Mouse (Mus musculus): ENCODE data around the gene Ces4a. TPM values are rescaled to one million over a fixed set of nuclear protein-coding genes. Genes with fewer than 3 reads are reported as not detected.

The Ces4a gene
- polyA plus RNA-seq, 1 experiment from 2014 or later, result not detected

- 12% methylated on average over 4 of the region's 4 CpGs for WGBS (ENCODE audit: insufficient replicate concordance)
- no peaks in the 10 kb centered on the region for H3K9me3 ChIP-seq (replicated peaks; ENCODE audit: control insufficient read depth, low read length)
- peak; percentile 35; the same call in 1 of the 2 replicates for ATAC-seq (ENCODE audit: low read depth)
- no peaks in the 10 kb centered on the region for H3K36me3 ChIP-seq (ENCODE audit: control insufficient read depth, insufficient read depth)
- H3K4me1 ChIP-seq (ENCODE audit: control insufficient read depth, low read depth, low read length), result no peaks in the 10 kb centered on the region
- no peaks in the 10 kb centered on the region for H3K27me3 ChIP-seq (ENCODE audit: control insufficient read depth, insufficient read depth, low read depth, low read length)
- H3K4me3 ChIP-seq (ENCODE audit: low read depth, low read length), result no peak overlapping the region
- no peak overlapping the region for H3K9ac ChIP-seq (ENCODE audit: low read depth, low read length)
- no peak overlapping the region for H3K4me2 ChIP-seq (ENCODE audit: low read depth, low read length)
- H3K27ac ChIP-seq (ENCODE audit: low read length), result no peak overlapping the region
Observed at GRCm38 (mm10) chr8:105138423-105138822, 6.8 kb downstream of the Ces4a start.

- Histone ChIP-seq H3K9ac (ENCODE audit: low read depth, low read length) (no peak overlapping the region), H3K36me3 (ENCODE audit: control insufficient read depth, insufficient read depth) (no peaks in the 10 kb centered on the region), H3K27me3 (ENCODE audit: control insufficient read depth, insufficient read depth, low read depth, low read length) (no peaks in the 10 kb centered on the region), H3K4me3 (ENCODE audit: low read depth, low read length) (no peak overlapping the region), H3K4me1 (ENCODE audit: control insufficient read depth, low read depth, low read length) (no peaks in the 10 kb centered on the region), H3K9me3 (replicated peaks; ENCODE audit: control insufficient read depth, low read length) (no peaks in the 10 kb centered on the region), H3K4me2 (ENCODE audit: low read depth, low read length) (0 out of 2 replicates have a peak overlapping the region, but pooled peaks have one; percentile 13), H3K27ac (ENCODE audit: low read length) (no peak overlapping the region)
- WGBS (ENCODE audit: insufficient replicate concordance), result 31% methylated on average over 19 of the region's 19 CpGs
- no peak for ATAC-seq (ENCODE audit: low read depth)
Observed at GRCm38 (mm10) chr8:105142395-105142794, 10.8 kb downstream of the Ces4a start.

GRCm38 (mm10) chr8:105151654-105152053 is 20.1 kb downstream of the Ces4a start:
- Histone ChIP-seq H3K27ac (ENCODE audit: low read length) (no peak overlapping the region), H3K4me2 (ENCODE audit: low read depth, low read length) (no peak overlapping the region), H3K4me3 (ENCODE audit: low read depth, low read length) (no peak overlapping the region), H3K9me3 (replicated peaks; ENCODE audit: control insufficient read depth, low read length) (no peaks in the 10 kb centered on the region), H3K27me3 (ENCODE audit: control insufficient read depth, insufficient read depth, low read depth, low read length) (peaks cover 13% of the 10 kb centered on the region), H3K4me1 (ENCODE audit: control insufficient read depth, low read depth, low read length) (no peaks in the 10 kb centered on the region; the same call in 1 of the 2 replicates), H3K36me3 (ENCODE audit: control insufficient read depth, insufficient read depth) (no peaks in the 10 kb centered on the region), H3K9ac (ENCODE audit: low read depth, low read length) (no peak overlapping the region)
- WGBS (ENCODE audit: insufficient replicate concordance), result 46% methylated on average over 4 of the region's 4 CpGs
- no peak for ATAC-seq (ENCODE audit: low read depth)

GRCm38 (mm10) chr8:105152623-105153398 is 21.2 kb downstream of the Ces4a start:
- Histone ChIP-seq H3K9me3 (replicated peaks; ENCODE audit: control insufficient read depth, low read length) (no peaks in the 10 kb centered on the region), H3K27ac (ENCODE audit: low read length) (no peak overlapping the region), H3K36me3 (ENCODE audit: control insufficient read depth, insufficient read depth) (no peaks in the 10 kb centered on the region), H3K4me3 (ENCODE audit: low read depth, low read length) (peak overlapping the region; percentile 39), H3K4me2 (ENCODE audit: low read depth, low read length) (peak overlapping the region; percentile 53), H3K9ac (ENCODE audit: low read depth, low read length) (peak overlapping the region; percentile 12; the same call in 1 of the 2 replicates), H3K4me1 (ENCODE audit: control insufficient read depth, low read depth, low read length) (no peaks in the 10 kb centered on the region; the same call in 1 of the 2 replicates), H3K27me3 (ENCODE audit: control insufficient read depth, insufficient read depth, low read depth, low read length) (peaks cover 13% of the 10 kb centered on the region)
- peak; percentile 53; the same call in 1 of the 2 replicates for ATAC-seq (ENCODE audit: low read depth)
- 11% methylated on average over 27 of the region's 27 CpGs for WGBS (ENCODE audit: insufficient replicate concordance)

GRCm38 (mm10) chr8:105154316-105154715 is 22.7 kb downstream of the Ces4a start:
- no peaks in the 10 kb centered on the region; the same call in 1 of the 2 replicates for H3K4me1 ChIP-seq (ENCODE audit: control insufficient read depth, low read depth, low read length)
- WGBS (ENCODE audit: insufficient replicate concordance), result 75% methylated on average over 5 of the region's 5 CpGs

GRCm38 (mm10) chr8:105155091-105155745 is 23.6 kb downstream of the Ces4a start:
- H3K4me3 ChIP-seq (ENCODE audit: low read depth, low read length), result no peak overlapping the region
- H3K9me3 ChIP-seq (replicated peaks; ENCODE audit: control insufficient read depth, low read length), result no peaks in the 10 kb centered on the region
- ATAC-seq (ENCODE audit: low read depth), result no peak
- no peaks in the 10 kb centered on the region for H3K36me3 ChIP-seq (ENCODE audit: control insufficient read depth, insufficient read depth)
- peaks cover 13% of the 10 kb centered on the region for H3K27me3 ChIP-seq (ENCODE audit: control insufficient read depth, insufficient read depth, low read depth, low read length)
- no peak overlapping the region for H3K27ac ChIP-seq (ENCODE audit: low read length)
- H3K4me2 ChIP-seq (ENCODE audit: low read depth, low read length), result no peak overlapping the region
- H3K9ac ChIP-seq (ENCODE audit: low read depth, low read length), result no peak overlapping the region
- 52% methylated on average over 6 of the region's 6 CpGs for WGBS (ENCODE audit: insufficient replicate concordance)
- H3K4me1 ChIP-seq (ENCODE audit: control insufficient read depth, low read depth, low read length), result no peaks in the 10 kb centered on the region; the same call in 1 of the 2 replicates

More at GRCm38 (mm10) chr8:105154316-105154715, 22.7 kb downstream of the Ces4a start:
- no peak overlapping the region for H3K4me3 ChIP-seq (ENCODE audit: low read depth, low read length)
- no peak for ATAC-seq (ENCODE audit: low read depth)
- no peaks in the 10 kb centered on the region for H3K36me3 ChIP-seq (ENCODE audit: control insufficient read depth, insufficient read depth)
- peaks cover 13% of the 10 kb centered on the region for H3K27me3 ChIP-seq (ENCODE audit: control insufficient read depth, insufficient read depth, low read depth, low read length)
- no peaks in the 10 kb centered on the region for H3K9me3 ChIP-seq (replicated peaks; ENCODE audit: control insufficient read depth, low read length)
- no peak overlapping the region for H3K4me2 ChIP-seq (ENCODE audit: low read depth, low read length)
- H3K9ac ChIP-seq (ENCODE audit: low read depth, low read length), result no peak overlapping the region
- H3K27ac ChIP-seq (ENCODE audit: low read length), result no peak overlapping the region

- Histone ChIP-seq H3K4me1 (ENCODE audit: control insufficient read depth, low read depth, low read length) (no peaks in the 10 kb centered on the region; the same call in 1 of the 2 replicates), H3K27me3 (ENCODE audit: control insufficient read depth, insufficient read depth, low read depth, low read length) (peaks cover 9% of the 10 kb centered on the region), H3K36me3 (ENCODE audit: control insufficient read depth, insufficient read depth) (no peaks in the 10 kb centered on the region), H3K4me3 (ENCODE audit: low read depth, low read length) (no peak overlapping the region), H3K9ac (ENCODE audit: low read depth, low read length) (no peak overlapping the region), H3K4me2 (ENCODE audit: low read depth, low read length) (no peak overlapping the region), H3K9me3 (replicated peaks; ENCODE audit: control insufficient read depth, low read length) (no peaks in the 10 kb centered on the region), H3K27ac (ENCODE audit: low read length) (no peak overlapping the region)
- WGBS (ENCODE audit: insufficient replicate concordance), result 34% methylated on average over 10 of the region's 10 CpGs
- no peak for ATAC-seq (ENCODE audit: low read depth)
Observed at GRCm38 (mm10) chr8:105157555-105157954, 26.0 kb downstream of the Ces4a start.

DNA sequence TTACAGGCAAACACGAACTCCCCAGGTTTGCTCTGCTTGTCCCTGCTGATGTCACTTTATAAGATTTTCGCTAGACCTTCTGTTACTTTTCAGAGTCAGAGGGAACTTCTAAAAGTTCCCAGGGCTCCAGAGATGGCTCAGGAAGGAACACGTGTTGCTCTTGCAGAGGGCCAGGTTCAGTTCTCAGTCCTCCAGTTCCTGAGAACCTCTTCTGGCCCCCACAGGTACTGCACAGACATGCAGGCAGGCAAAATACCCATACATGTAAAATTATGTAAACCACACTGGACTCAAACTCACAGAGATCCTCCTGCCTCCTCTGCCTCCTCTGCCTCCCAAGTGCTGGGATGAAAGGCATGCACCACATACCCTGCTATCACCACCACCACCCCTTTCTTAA is 26.5 kb downstream of the Ces4a start:
- peaks cover 4% of the 10 kb centered on the region for H3K27me3 ChIP-seq (ENCODE audit: control insufficient read depth, insufficient read depth, low read depth, low read length)
- H3K4me3 ChIP-seq (ENCODE audit: low read depth, low read length), result no peak overlapping the region
- H3K4me2 ChIP-seq (ENCODE audit: low read depth, low read length), result no peak overlapping the region
- 48% methylated on average over 3 of the region's 3 CpGs for WGBS (ENCODE audit: insufficient replicate concordance)
- H3K4me1 ChIP-seq (ENCODE audit: control insufficient read depth, low read depth, low read length), result no peaks in the 10 kb centered on the region; the same call in 1 of the 2 replicates
- no peak overlapping the region for H3K27ac ChIP-seq (ENCODE audit: low read length)
- H3K36me3 ChIP-seq (ENCODE audit: control insufficient read depth, insufficient read depth), result no peaks in the 10 kb centered on the region
- H3K9ac ChIP-seq (ENCODE audit: low read depth, low read length), result no peak overlapping the region
- no peaks in the 10 kb centered on the region for H3K9me3 ChIP-seq (replicated peaks; ENCODE audit: control insufficient read depth, low read length)
- ATAC-seq (ENCODE audit: low read depth), result no peak

All from liver, embryonic 16.5 days (tissue).